Mouse (Mus musculus): ENCODE results near the gene Ctu2. TPM values are rescaled to one million over a fixed set of nuclear protein-coding genes. Genes with fewer than 3 reads are reported as not detected.

Ctu2 gene
- 35.6 TPM for polyA plus RNA-seq (2012; fragmentation: generic; extraction: Trizol)
- long read RNA-seq, experiment 1, transcript Ctu2-201 (15 exons, 3,066 nt), result major isoform, 17 of 23 reads
- long read RNA-seq, experiment 1, partial matches to known transcripts, result 4 of 23 reads
- long read RNA-seq, experiment 1, other reads (novel, unspliced or antisense), result 2 of 23 reads
- long read RNA-seq, experiment 2, transcript Ctu2-201 (15 exons, 3,066 nt), result major isoform, 141 of 196 reads
- long read RNA-seq, experiment 2, partial matches to known transcripts, result 22 of 196 reads
- long read RNA-seq, experiment 2, other reads (novel, unspliced or antisense), result 31 of 196 reads

- H3K79me3 ChIP-seq (ENCODE audit: low read depth), result peaks cover 9% of the 10 kb centered on the region
- H3K36me3 ChIP-seq (ENCODE audit: control insufficient read depth, insufficient read depth), result peaks cover 25% of the 10 kb centered on the region
- peaks cover 42% of the 10 kb centered on the region for H3K79me2 ChIP-seq (ENCODE audit: control insufficient read depth, insufficient read depth)
- no peaks in the 10 kb centered on the region for H3K27me3 ChIP-seq (ENCODE audit: control insufficient read depth, insufficient read depth, insufficient read length)
- no peak for TF ChIP-seq MYOG (IDR thresholded peaks at IDR 0.05; ENCODE audit: control insufficient read depth, extremely low read depth, insufficient read length)
- no peak for TF ChIP-seq MYOD1 (IDR thresholded peaks at IDR 0.05; ENCODE audit: control insufficient read depth, insufficient read length, low read depth)
- peak; percentile 51 for TF ChIP-seq CEBPB (IDR thresholded peaks at IDR 0.05; ENCODE audit: low read depth)
- no peak for TF ChIP-seq USF1 (IDR thresholded peaks at IDR 0.05; ENCODE audit: low read depth)
- TF ChIP-seq FOSL1 (IDR thresholded peaks at IDR 0.05; ENCODE audit: insufficient read depth, low read length, poor library complexity, severe bottlenecking), result no peak
- TF ChIP-seq MAX (IDR thresholded peaks at IDR 0.05), result peak; percentile 53
- peak within 1 kb of the TSS; percentile 100 for H3ac ChIP-seq (ENCODE audit: control insufficient read depth, insufficient read length, low read depth)
- peak within 1 kb of the TSS; percentile 93 for H3K4me3 ChIP-seq (ENCODE audit: insufficient read depth, poor library complexity, severe bottlenecking)
Measured at GRCm38 (mm10) chr8:122475580-122476320, at the start of gene Ctu2, which contains the start of gene Rnf166. Gene Ctu2, plus strand, starts transcription at chr8:122476143. Gene Rnf166, minus strand, starts transcription at chr8:122476064.

GRCm38 (mm10) chr8:122426145-122426544, 49.8 kb upstream of the Ctu2 start:
- Histone ChIP-seq H3K79me3 (ENCODE audit: low read depth) (no peaks in the 10 kb centered on the region), H3K36me3 (ENCODE audit: control insufficient read depth, insufficient read depth) (no peaks in the 10 kb centered on the region), H3K27me3 (ENCODE audit: control insufficient read depth, insufficient read depth, insufficient read length) (peaks cover 3% of the 10 kb centered on the region), H3K4me3 (ENCODE audit: insufficient read depth, poor library complexity, severe bottlenecking) (no peak overlapping the region), H3ac (ENCODE audit: control insufficient read depth, insufficient read length, low read depth) (no peak overlapping the region), H3K79me2 (ENCODE audit: control insufficient read depth, insufficient read depth) (no peaks in the 10 kb centered on the region)
- TF ChIP-seq CEBPB (IDR thresholded peaks at IDR 0.05; ENCODE audit: low read depth) (no peak), MAX (IDR thresholded peaks at IDR 0.05) (no peak), USF1 (IDR thresholded peaks at IDR 0.05; ENCODE audit: low read depth) (no peak), MYOG (IDR thresholded peaks at IDR 0.05; ENCODE audit: control insufficient read depth, extremely low read depth, insufficient read length) (no peak), FOSL1 (IDR thresholded peaks at IDR 0.05; ENCODE audit: insufficient read depth, low read length, poor library complexity, severe bottlenecking) (no peak), CTCF (IDR thresholded peaks at IDR 0.05; ENCODE audit: control insufficient read depth, insufficient read depth, insufficient read length) (no peak), MYOD1 (IDR thresholded peaks at IDR 0.05; ENCODE audit: control insufficient read depth, insufficient read length, low read depth) (no peak)

- H3K27me3 ChIP-seq (ENCODE audit: control insufficient read depth, insufficient read depth, insufficient read length), result peaks cover 3% of the 10 kb centered on the region
- H3K79me2 ChIP-seq (ENCODE audit: control insufficient read depth, insufficient read depth), result no peaks in the 10 kb centered on the region
- no peak overlapping the region for H3K4me3 ChIP-seq (ENCODE audit: insufficient read depth, poor library complexity, severe bottlenecking)
- no peaks in the 10 kb centered on the region for H3K79me3 ChIP-seq (ENCODE audit: low read depth)
- TF ChIP-seq CEBPB (IDR thresholded peaks at IDR 0.05; ENCODE audit: low read depth), result no peak
- no peak for TF ChIP-seq MAX (IDR thresholded peaks at IDR 0.05)
- TF ChIP-seq CTCF (IDR thresholded peaks at IDR 0.05; ENCODE audit: control insufficient read depth, insufficient read depth, insufficient read length), result no peak
- TF ChIP-seq USF1 (IDR thresholded peaks at IDR 0.05; ENCODE audit: low read depth), result no peak
- TF ChIP-seq FOSL1 (IDR thresholded peaks at IDR 0.05; ENCODE audit: insufficient read depth, low read length, poor library complexity, severe bottlenecking), result no peak
- no peak for TF ChIP-seq MYOG (IDR thresholded peaks at IDR 0.05; ENCODE audit: control insufficient read depth, extremely low read depth, insufficient read length)
- TF ChIP-seq MYOD1 (IDR thresholded peaks at IDR 0.05; ENCODE audit: control insufficient read depth, insufficient read length, low read depth), result no peak
- no peaks in the 10 kb centered on the region for H3K36me3 ChIP-seq (ENCODE audit: control insufficient read depth, insufficient read depth)
- H3ac ChIP-seq (ENCODE audit: control insufficient read depth, insufficient read length, low read depth), result no peak overlapping the region
Measured at GRCm38 (mm10) chr8:122427607-122428006, 48.3 kb upstream of the Ctu2 start.

- Histone ChIP-seq H3K79me3 (ENCODE audit: low read depth) (no peaks in the 10 kb centered on the region), H3K4me3 (ENCODE audit: insufficient read depth, poor library complexity, severe bottlenecking) (no peak overlapping the region), H3ac (ENCODE audit: control insufficient read depth, insufficient read length, low read depth) (no peak overlapping the region), H3K36me3 (ENCODE audit: control insufficient read depth, insufficient read depth) (no peaks in the 10 kb centered on the region), H3K27me3 (ENCODE audit: control insufficient read depth, insufficient read depth, insufficient read length) (peaks cover 3% of the 10 kb centered on the region), H3K79me2 (ENCODE audit: control insufficient read depth, insufficient read depth) (no peaks in the 10 kb centered on the region)
- TF ChIP-seq CTCF (IDR thresholded peaks at IDR 0.05; ENCODE audit: control insufficient read depth, insufficient read depth, insufficient read length) (no peak), MAX (IDR thresholded peaks at IDR 0.05) (no peak), MYOD1 (IDR thresholded peaks at IDR 0.05; ENCODE audit: control insufficient read depth, insufficient read length, low read depth) (no peak), USF1 (IDR thresholded peaks at IDR 0.05; ENCODE audit: low read depth) (no peak), CEBPB (IDR thresholded peaks at IDR 0.05; ENCODE audit: low read depth) (no peak), FOSL1 (IDR thresholded peaks at IDR 0.05; ENCODE audit: insufficient read depth, low read length, poor library complexity, severe bottlenecking) (no peak), MYOG (IDR thresholded peaks at IDR 0.05; ENCODE audit: control insufficient read depth, extremely low read depth, insufficient read length) (no peak)
Measured at GRCm38 (mm10) chr8:122428163-122428562, 47.8 kb upstream of the Ctu2 start.

- H3K79me3 ChIP-seq (ENCODE audit: low read depth), result no peaks in the 10 kb centered on the region
- H3ac ChIP-seq (ENCODE audit: control insufficient read depth, insufficient read length, low read depth), result no peak overlapping the region
- no peak overlapping the region for H3K4me3 ChIP-seq (ENCODE audit: insufficient read depth, poor library complexity, severe bottlenecking)
- TF ChIP-seq MAX (IDR thresholded peaks at IDR 0.05), result no peak
- no peak for TF ChIP-seq MYOG (IDR thresholded peaks at IDR 0.05; ENCODE audit: control insufficient read depth, extremely low read depth, insufficient read length)
- TF ChIP-seq CTCF (IDR thresholded peaks at IDR 0.05; ENCODE audit: control insufficient read depth, insufficient read depth, insufficient read length), result no peak
- no peak for TF ChIP-seq MYOD1 (IDR thresholded peaks at IDR 0.05; ENCODE audit: control insufficient read depth, insufficient read length, low read depth)
- no peak for TF ChIP-seq FOSL1 (IDR thresholded peaks at IDR 0.05; ENCODE audit: insufficient read depth, low read length, poor library complexity, severe bottlenecking)
- TF ChIP-seq CEBPB (IDR thresholded peaks at IDR 0.05; ENCODE audit: low read depth), result no peak
- TF ChIP-seq USF1 (IDR thresholded peaks at IDR 0.05; ENCODE audit: low read depth), result no peak
- no peaks in the 10 kb centered on the region for H3K36me3 ChIP-seq (ENCODE audit: control insufficient read depth, insufficient read depth)
- H3K27me3 ChIP-seq (ENCODE audit: control insufficient read depth, insufficient read depth, insufficient read length), result peaks cover 3% of the 10 kb centered on the region
- no peaks in the 10 kb centered on the region for H3K79me2 ChIP-seq (ENCODE audit: control insufficient read depth, insufficient read depth)
Measured at GRCm38 (mm10) chr8:122430058-122430636, 45.8 kb upstream of the Ctu2 start.
